Mouse (Mus musculus) right cerebral cortex, adult 18-20 months (tissue): ENCODE data around the gene Cdh18.

Experiments
- DNase-seq: peaks from one replicate; pipeline ENCODE4 v3.0.0; 2022; ENCODE audit warnings: mixed read lengths

Cdh18 gene

GRCm38 (mm10) chr15:23470527-23471475 lies 922.0 kb downstream of the Cdh18 start:
- no peak for DNase-seq

GRCm38 (mm10) chr15:23486306-23486705 lies 937.5 kb downstream of the Cdh18 start:
- DNase-seq = peak; percentile 51

- DNase-seq = no peak
Measured at GRCm38 (mm10) chr15:23506480-23506879, 957.7 kb downstream of the Cdh18 start.

- no peak for DNase-seq
Measured at GRCm38 (mm10) chr15:23509694-23510093, 960.9 kb downstream of the Cdh18 start.

- DNase-seq = no peak
Measured at GRCm38 (mm10) chr15:23515786-23516185, 967.0 kb downstream of the Cdh18 start.

- DNase-seq = no peak
Measured at GRCm38 (mm10) chr15:23518079-23518478, 969.3 kb downstream of the Cdh18 start.
